Mouse (Mus musculus): ENCODE results near the gene Zfp683. TPM values are rescaled to one million over a fixed set of nuclear protein-coding genes. Genes with fewer than 3 reads are reported as not detected.

The Zfp683 gene
- polyA plus RNA-seq, 1 experiment from 2014 or later = not detected

- Histone ChIP-seq H3K27ac (ENCODE audit: low read depth, low read length) (no peak overlapping the region), H3K9ac (ENCODE audit: low read depth, low read length) (no peak overlapping the region), H3K4me3 (ENCODE audit: low read length) (no peak overlapping the region), H3K36me3 (ENCODE audit: control insufficient read depth, insufficient read depth, low read length) (no peaks in the 10 kb centered on the region), H3K27me3 (ENCODE audit: control insufficient read depth, insufficient read depth, low read length) (peaks cover 5% of the 10 kb centered on the region; the same call in 1 of the 2 replicates), H3K4me1 (ENCODE audit: control insufficient read depth, insufficient read depth, low read length) (peaks cover 5% of the 10 kb centered on the region; the same call in 1 of the 2 replicates), H3K9me3 (ENCODE audit: control insufficient read depth, low read length) (no peaks in the 10 kb centered on the region), H3K4me2 (replicated peaks; ENCODE audit: low read depth, low read length) (no peak overlapping the region)
- no peak for ATAC-seq (ENCODE audit: low FRiP score, low TSS enrichment)
- WGBS = 62% methylated on average over 18 of the region's 18 CpGs
Observed at GRCm38 (mm10) chr4:134061166-134061830, 7.7 kb downstream of the Zfp683 start.

GRCm38 (mm10) chr4:134061944-134062446, 8.4 kb downstream of the Zfp683 start:
- H3K4me2 ChIP-seq (replicated peaks; ENCODE audit: low read depth, low read length) = no peak overlapping the region
- no peaks in the 10 kb centered on the region for H3K9me3 ChIP-seq (ENCODE audit: control insufficient read depth, low read length)
- H3K4me1 ChIP-seq (ENCODE audit: control insufficient read depth, insufficient read depth, low read length) = peaks cover 5% of the 10 kb centered on the region; the same call in 1 of the 2 replicates
- no peak overlapping the region for H3K4me3 ChIP-seq (ENCODE audit: low read length)
- ATAC-seq (ENCODE audit: low FRiP score, low TSS enrichment) = 0 out of 2 replicates have a peak, but pooled peaks have one; percentile 18
- 40% methylated on average over 8 of the region's 8 CpGs for WGBS
- H3K36me3 ChIP-seq (ENCODE audit: control insufficient read depth, insufficient read depth, low read length) = no peaks in the 10 kb centered on the region
- no peak overlapping the region for H3K27ac ChIP-seq (ENCODE audit: low read depth, low read length)
- H3K9ac ChIP-seq (ENCODE audit: low read depth, low read length) = no peak overlapping the region
- peaks cover 8% of the 10 kb centered on the region; the same call in 1 of the 2 replicates for H3K27me3 ChIP-seq (ENCODE audit: control insufficient read depth, insufficient read depth, low read length)

- Histone ChIP-seq H3K4me2 (replicated peaks; ENCODE audit: low read depth, low read length) (no peak overlapping the region), H3K9ac (ENCODE audit: low read depth, low read length) (no peak overlapping the region), H3K4me3 (ENCODE audit: low read length) (no peak overlapping the region), H3K36me3 (ENCODE audit: control insufficient read depth, insufficient read depth, low read length) (no peaks in the 10 kb centered on the region), H3K4me1 (ENCODE audit: control insufficient read depth, insufficient read depth, low read length) (peaks cover 5% of the 10 kb centered on the region; the same call in 1 of the 2 replicates), H3K27me3 (ENCODE audit: control insufficient read depth, insufficient read depth, low read length) (peaks cover 8% of the 10 kb centered on the region; the same call in 1 of the 2 replicates), H3K9me3 (ENCODE audit: control insufficient read depth, low read length) (no peaks in the 10 kb centered on the region), H3K27ac (ENCODE audit: low read depth, low read length) (no peak overlapping the region)
- 72% methylated on average over 8 of the region's 8 CpGs for WGBS
- ATAC-seq (ENCODE audit: low FRiP score, low TSS enrichment) = no peak
Observed at GRCm38 (mm10) chr4:134062561-134062960, 8.9 kb downstream of the Zfp683 start.

GRCm38 (mm10) chr4:134065431-134066004, 11.9 kb downstream of the Zfp683 start:
- H3K27ac ChIP-seq (ENCODE audit: low read depth, low read length) = no peak overlapping the region
- H3K9ac ChIP-seq (ENCODE audit: low read depth, low read length) = no peak overlapping the region
- 17% methylated on average over 23 of the region's 23 CpGs for WGBS
- no peaks in the 10 kb centered on the region for H3K9me3 ChIP-seq (ENCODE audit: control insufficient read depth, low read length)
- peaks cover 8% of the 10 kb centered on the region; the same call in 1 of the 2 replicates for H3K27me3 ChIP-seq (ENCODE audit: control insufficient read depth, insufficient read depth, low read length)
- H3K4me3 ChIP-seq (ENCODE audit: low read length) = no peak overlapping the region; the same call in 1 of the 2 replicates
- ATAC-seq (ENCODE audit: low FRiP score, low TSS enrichment) = no peak
- H3K4me1 ChIP-seq (ENCODE audit: control insufficient read depth, insufficient read depth, low read length) = peaks cover 5% of the 10 kb centered on the region; the same call in 1 of the 2 replicates
- H3K36me3 ChIP-seq (ENCODE audit: control insufficient read depth, insufficient read depth, low read length) = no peaks in the 10 kb centered on the region
- peak overlapping the region; percentile 18; the same call in 1 of the 2 replicates for H3K4me2 ChIP-seq (replicated peaks; ENCODE audit: low read depth, low read length)

GRCm38 (mm10) chr4:134067383-134067782, 13.7 kb downstream of the Zfp683 start:
- H3K36me3 ChIP-seq (ENCODE audit: control insufficient read depth, insufficient read depth, low read length) = no peaks in the 10 kb centered on the region
- no peak overlapping the region for H3K4me3 ChIP-seq (ENCODE audit: low read length)
- no peak overlapping the region for H3K9ac ChIP-seq (ENCODE audit: low read depth, low read length)
- H3K27me3 ChIP-seq (ENCODE audit: control insufficient read depth, insufficient read depth, low read length) = peaks cover 8% of the 10 kb centered on the region; the same call in 1 of the 2 replicates
- peaks cover 5% of the 10 kb centered on the region; the same call in 1 of the 2 replicates for H3K4me1 ChIP-seq (ENCODE audit: control insufficient read depth, insufficient read depth, low read length)
- no peak for ATAC-seq (ENCODE audit: low FRiP score, low TSS enrichment)
- no peak overlapping the region for H3K4me2 ChIP-seq (replicated peaks; ENCODE audit: low read depth, low read length)
- H3K27ac ChIP-seq (ENCODE audit: low read depth, low read length) = no peak overlapping the region
- no peaks in the 10 kb centered on the region for H3K9me3 ChIP-seq (ENCODE audit: control insufficient read depth, low read length)
- WGBS = 94% methylated on average over 8 of the region's 8 CpGs

- no peak overlapping the region for H3K4me3 ChIP-seq (ENCODE audit: low read length)
- 82% methylated on average over 7 of the region's 7 CpGs for WGBS
- peaks cover 5% of the 10 kb centered on the region; the same call in 1 of the 2 replicates for H3K4me1 ChIP-seq (ENCODE audit: control insufficient read depth, insufficient read depth, low read length)
- no peaks in the 10 kb centered on the region for H3K9me3 ChIP-seq (ENCODE audit: control insufficient read depth, low read length)
- H3K36me3 ChIP-seq (ENCODE audit: control insufficient read depth, insufficient read depth, low read length) = no peaks in the 10 kb centered on the region
- no peak overlapping the region for H3K27ac ChIP-seq (ENCODE audit: low read depth, low read length)
- no peak overlapping the region for H3K9ac ChIP-seq (ENCODE audit: low read depth, low read length)
- no peak for ATAC-seq (ENCODE audit: low FRiP score, low TSS enrichment)
- H3K4me2 ChIP-seq (replicated peaks; ENCODE audit: low read depth, low read length) = no peak overlapping the region
- peaks cover 8% of the 10 kb centered on the region; the same call in 1 of the 2 replicates for H3K27me3 ChIP-seq (ENCODE audit: control insufficient read depth, insufficient read depth, low read length)
Observed at GRCm38 (mm10) chr4:134067833-134068544, 14.4 kb downstream of the Zfp683 start.

- ATAC-seq (ENCODE audit: low FRiP score, low TSS enrichment) = no peak
Observed at GRCm38 (mm10) chr4:134068793-134069580, 15.3 kb downstream of the Zfp683 start.

GRCm38 (mm10) chr4:134078694-134079093, 25.1 kb downstream of the Zfp683 start:
- peak; percentile 34; the same call in 1 of the 2 replicates for ATAC-seq (ENCODE audit: low FRiP score, low TSS enrichment)
- no peaks in the 10 kb centered on the region for H3K36me3 ChIP-seq (ENCODE audit: control insufficient read depth, insufficient read depth, low read length)
- no peaks in the 10 kb centered on the region for H3K9me3 ChIP-seq (ENCODE audit: control insufficient read depth, low read length)
- H3K4me1 ChIP-seq (ENCODE audit: control insufficient read depth, insufficient read depth, low read length) = peaks cover 3% of the 10 kb centered on the region; the same call in 1 of the 2 replicates
- no peak overlapping the region for H3K4me2 ChIP-seq (replicated peaks; ENCODE audit: low read depth, low read length)
- H3K9ac ChIP-seq (ENCODE audit: low read depth, low read length) = no peak overlapping the region
- no peak overlapping the region for H3K27ac ChIP-seq (ENCODE audit: low read depth, low read length)
- no peaks in the 10 kb centered on the region for H3K27me3 ChIP-seq (ENCODE audit: control insufficient read depth, insufficient read depth, low read length)
- H3K4me3 ChIP-seq (ENCODE audit: low read length) = no peak overlapping the region
- WGBS = 20% methylated on average over 3 of the region's 3 CpGs

More at GRCm38 (mm10) chr4:134068793-134069580, 15.3 kb downstream of the Zfp683 start:
- Histone ChIP-seq H3K4me2 (replicated peaks; ENCODE audit: low read depth, low read length) (no peak overlapping the region), H3K4me3 (ENCODE audit: low read length) (no peak overlapping the region), H3K36me3 (ENCODE audit: control insufficient read depth, insufficient read depth, low read length) (no peaks in the 10 kb centered on the region), H3K27ac (ENCODE audit: low read depth, low read length) (no peak overlapping the region), H3K9ac (ENCODE audit: low read depth, low read length) (no peak overlapping the region), H3K4me1 (ENCODE audit: control insufficient read depth, insufficient read depth, low read length) (peaks cover 5% of the 10 kb centered on the region; the same call in 1 of the 2 replicates), H3K27me3 (ENCODE audit: control insufficient read depth, insufficient read depth, low read length) (peaks cover 8% of the 10 kb centered on the region; the same call in 1 of the 2 replicates), H3K9me3 (ENCODE audit: control insufficient read depth, low read length) (no peaks in the 10 kb centered on the region)
- 92% methylated on average over 4 of the region's 4 CpGs for WGBS
